Mouse (Mus musculus) liver, embryonic 14.5 days (tissue): ENCODE results near the gene Kxd1.

ENCODE experiments used
- CTCF ChIP-seq: IDR thresholded peaks from 2 replicates; pipeline ENCODE4 v1.5.1; 2016; ENCODE audit warnings: antibody characterized with exemption, low read depth, control low read depth
- EP300 ChIP-seq: IDR thresholded peaks from 2 replicates; pipeline ENCODE4 v1.6.1; 2016; ENCODE audit warnings: antibody characterized with exemption, low read depth

DNA sequence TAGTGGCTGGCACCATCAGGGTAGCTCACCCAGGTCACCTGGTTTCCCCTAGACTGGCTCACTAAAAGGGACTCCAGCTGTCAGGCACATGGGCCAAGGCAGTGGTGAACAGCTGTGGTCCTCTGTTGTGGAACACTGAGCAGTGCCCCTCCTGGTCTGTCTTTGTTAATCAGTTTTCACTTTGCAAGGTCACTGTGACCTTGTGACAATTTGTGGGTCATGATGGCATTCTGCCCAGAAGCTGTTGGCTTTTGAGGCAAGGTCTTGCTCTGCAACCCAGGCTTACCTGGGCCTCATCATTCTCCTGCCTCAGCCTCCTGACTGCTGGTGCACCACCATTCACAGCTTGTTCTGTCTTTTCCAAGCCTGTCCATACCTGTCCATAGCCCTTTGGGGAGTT is 42.6 kb upstream of the Kxd1 start:
- no peak for TF ChIP-seq CTCF
- TF ChIP-seq EP300, result no peak
